Mouse (Mus musculus): ENCODE measurements around the gene P2rx4.

P2rx4 gene

GRCm38 (mm10) chr5:122756144-122756543 is 48.8 kb downstream of the P2rx4 start:
- DNase-seq (ENCODE audit: low read depth, low spot score), result no peak

DNA sequence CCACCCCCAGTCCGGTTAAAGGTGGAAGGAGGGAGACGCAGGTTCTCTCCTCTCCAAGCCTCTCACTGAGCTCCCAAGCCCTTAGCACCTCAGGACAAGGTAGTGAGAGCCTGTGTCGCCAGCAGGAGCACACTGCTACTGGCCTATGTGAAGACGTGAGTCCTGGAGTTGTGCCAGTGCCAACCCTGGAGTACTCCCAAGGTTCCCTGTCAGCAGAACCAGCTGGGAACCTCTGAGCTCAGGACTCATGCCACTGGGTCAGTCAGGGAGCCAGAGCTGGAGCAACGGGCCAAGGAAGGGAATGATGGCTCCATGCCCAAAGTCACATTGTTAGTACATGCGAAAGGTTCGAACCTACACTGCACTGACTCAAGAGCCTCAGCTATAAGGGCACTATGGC is 49.3 kb downstream of the P2rx4 start:
- DNase-seq (ENCODE audit: low read depth, low spot score), result no peak

GRCm38 (mm10) chr5:122763271-122764031 is 56.1 kb downstream of the P2rx4 start:
- DNase-seq (ENCODE audit: low read depth, low spot score), result no peak

GRCm38 (mm10) chr5:122764032-122764464 is 56.7 kb downstream of the P2rx4 start:
- peak; percentile 25 for DNase-seq (ENCODE audit: low read depth, low spot score)

GRCm38 (mm10) chr5:122767283-122767682 is 59.9 kb downstream of the P2rx4 start:
- no peak for DNase-seq (ENCODE audit: low read depth, low spot score)

- DNase-seq (ENCODE audit: low read depth, low spot score), result no peak
Observed at GRCm38 (mm10) chr5:122769101-122769568, 61.8 kb downstream of the P2rx4 start.

GRCm38 (mm10) chr5:122770304-122770703 is 63.0 kb downstream of the P2rx4 start:
- no peak for DNase-seq (ENCODE audit: low read depth, low spot score)

- DNase-seq (ENCODE audit: low read depth, low spot score), result peak; percentile 98
Observed at GRCm38 (mm10) chr5:122770806-122771261, 63.5 kb downstream of the P2rx4 start.

DNA sequence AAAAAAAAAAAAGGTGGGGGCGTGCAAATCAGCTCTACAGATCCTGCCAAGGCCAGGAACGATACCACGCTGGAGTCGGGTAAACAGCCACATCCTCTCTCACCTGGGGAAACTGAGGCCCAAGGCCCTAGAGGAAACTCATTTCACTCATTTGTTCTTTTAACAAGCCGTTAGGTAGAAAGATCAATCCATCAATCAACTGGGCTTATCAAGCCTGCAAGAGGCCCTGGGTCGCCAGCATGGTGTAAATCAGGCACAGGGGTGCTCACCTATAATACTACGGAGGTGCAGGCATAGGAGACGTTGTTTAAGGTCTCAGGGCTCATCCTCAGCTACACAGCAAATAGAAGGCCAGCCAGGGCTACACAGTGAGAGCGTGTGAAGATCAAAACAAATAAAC is 64.1 kb downstream of the P2rx4 start:
- DNase-seq (ENCODE audit: low read depth, low spot score), result no peak

- no peak for DNase-seq (ENCODE audit: low read depth, low spot score)
Observed at GRCm38 (mm10) chr5:122773756-122774155, 66.4 kb downstream of the P2rx4 start.

- DNase-seq (ENCODE audit: low read depth, low spot score), result no peak
Observed at GRCm38 (mm10) chr5:122774743-122775611, 67.6 kb downstream of the P2rx4 start.

GRCm38 (mm10) chr5:122775646-122776286 is 68.4 kb downstream of the P2rx4 start:
- DNase-seq (ENCODE audit: low read depth, low spot score), result no peak

- no peak for DNase-seq (ENCODE audit: low read depth, low spot score)
Observed at GRCm38 (mm10) chr5:122777322-122777721, 70.0 kb downstream of the P2rx4 start.

- DNase-seq (ENCODE audit: low read depth, low spot score), result peak; percentile 31
Observed at GRCm38 (mm10) chr5:122778231-122779226, 71.2 kb downstream of the P2rx4 start.
